Mouse (Mus musculus): ENCODE results near the gene Matk. TPM values are rescaled to one million over a fixed set of nuclear protein-coding genes. Genes with fewer than 3 reads are reported as not detected.
A peak's percentile ranks its signal among the peaks of the same experiment; 100 is the strongest.

The Matk gene
- polyA plus RNA-seq, 1 experiment from 2014 or later = 22.4 TPM

GRCm38 (mm10) chr10:81289811-81290210, 37.1 kb downstream of the Matk start:
- no peaks in the 10 kb centered on the region for H3K36me3 ChIP-seq
- no peak overlapping the region for H3K4me3 ChIP-seq
- H3K4me2 ChIP-seq (replicated peaks) = no peak overlapping the region
- WGBS = 68% methylated on average over 14 of the region's 14 CpGs
- H3K9ac ChIP-seq (replicated peaks) = no peak overlapping the region
- H3K9me3 ChIP-seq = no peaks in the 10 kb centered on the region
- ATAC-seq (replicated peaks) = no peak
- H3K27me3 ChIP-seq = peaks cover 5% of the 10 kb centered on the region
- H3K4me1 ChIP-seq = peaks cover 38% of the 10 kb centered on the region
- H3K27ac ChIP-seq (replicated peaks) = no peak overlapping the region

- Histone ChIP-seq H3K36me3 (no peaks in the 10 kb centered on the region), H3K4me3 (no peak overlapping the region), H3K4me1 (peaks cover 41% of the 10 kb centered on the region), H3K27ac (replicated peaks) (no peak overlapping the region), H3K9me3 (no peaks in the 10 kb centered on the region), H3K4me2 (replicated peaks) (no peak overlapping the region), H3K27me3 (no peaks in the 10 kb centered on the region; the same call in 1 of the 2 replicates), H3K9ac (replicated peaks) (no peak overlapping the region)
- no peak for ATAC-seq (replicated peaks)
- WGBS = 11% methylated on average over 24 of the region's 24 CpGs
Observed at GRCm38 (mm10) chr10:81290698-81291460, 38.1 kb downstream of the Matk start.

GRCm38 (mm10) chr10:81291511-81292104, 38.9 kb downstream of the Matk start, which contains the start of gene Tjp3:
TSS of gene Tjp3 (minus strand) at chr10:81291581.
- H3K27ac ChIP-seq (replicated peaks) = no peak within 1 kb of the TSS
- H3K9ac ChIP-seq (replicated peaks) = no peak within 1 kb of the TSS
- peaks cover 45% of the 10 kb centered on the region for H3K4me1 ChIP-seq
- no peaks in the 10 kb centered on the region for H3K9me3 ChIP-seq
- H3K36me3 ChIP-seq = no peaks in the 10 kb centered on the region
- no peaks in the 10 kb centered on the region; the same call in 1 of the 2 replicates for H3K27me3 ChIP-seq
- 77% methylated on average over 9 of the region's 9 CpGs for WGBS
- H3K4me2 ChIP-seq (replicated peaks) = peak within 1 kb of the TSS; percentile 74; the same call in 1 of the 2 replicates
- ATAC-seq (replicated peaks) = no peak
- peak within 1 kb of the TSS; percentile 97 for H3K4me3 ChIP-seq

- no peaks in the 10 kb centered on the region; the same call in 1 of the 2 replicates for H3K27me3 ChIP-seq
- H3K9me3 ChIP-seq = no peaks in the 10 kb centered on the region
- H3K27ac ChIP-seq (replicated peaks) = peak within 1 kb of the TSS; percentile 95
- H3K36me3 ChIP-seq = no peaks in the 10 kb centered on the region
- under 1% methylated on average over 75 of the region's 80 CpGs for WGBS
- peak within 1 kb of the TSS; percentile 95 for H3K9ac ChIP-seq (replicated peaks)
- peaks cover 47% of the 10 kb centered on the region for H3K4me1 ChIP-seq
- peak within 1 kb of the TSS; percentile 74 for H3K4me2 ChIP-seq (replicated peaks)
- H3K4me3 ChIP-seq = peak within 1 kb of the TSS; percentile 97
- peak; percentile 95 for ATAC-seq (replicated peaks)
Observed at GRCm38 (mm10) chr10:81292554-81293333, 40.0 kb downstream of the Matk start, which contains the start of gene Pip5k1c. TSS of gene Pip5k1c (plus strand) at chr10:81292963.

GRCm38 (mm10) chr10:81293334-81294030, 40.7 kb downstream of the Matk start:
- H3K27me3 ChIP-seq = no peaks in the 10 kb centered on the region; the same call in 1 of the 2 replicates
- WGBS = 3% methylated on average over 25 of the region's 25 CpGs
- H3K4me1 ChIP-seq = peaks cover 47% of the 10 kb centered on the region
- no peaks in the 10 kb centered on the region for H3K9me3 ChIP-seq
- peak overlapping the region; percentile 95 for H3K9ac ChIP-seq (replicated peaks)
- H3K4me2 ChIP-seq (replicated peaks) = peak overlapping the region; percentile 74
- peak; percentile 24 for ATAC-seq (replicated peaks)
- H3K27ac ChIP-seq (replicated peaks) = peak overlapping the region; percentile 95
- H3K36me3 ChIP-seq = no peaks in the 10 kb centered on the region
- H3K4me3 ChIP-seq = peak overlapping the region; percentile 97

- Histone ChIP-seq H3K9me3 (no peaks in the 10 kb centered on the region), H3K4me3 (peak overlapping the region; percentile 97), H3K36me3 (no peaks in the 10 kb centered on the region), H3K27me3 (no peaks in the 10 kb centered on the region; the same call in 1 of the 2 replicates), H3K4me1 (peaks cover 45% of the 10 kb centered on the region), H3K9ac (replicated peaks) (peak overlapping the region; percentile 95), H3K4me2 (replicated peaks) (peak overlapping the region; percentile 74), H3K27ac (replicated peaks) (no peak overlapping the region)
- no peak for ATAC-seq (replicated peaks)
- WGBS = 71% methylated on average over 8 of the region's 8 CpGs
Observed at GRCm38 (mm10) chr10:81294442-81294841, 41.7 kb downstream of the Matk start.

GRCm38 (mm10) chr10:81295185-81295584, 42.5 kb downstream of the Matk start:
- ATAC-seq (replicated peaks) = no peak
- WGBS = 91% methylated on average over 6 of the region's 6 CpGs
- H3K27ac ChIP-seq (replicated peaks) = no peak overlapping the region
- H3K4me1 ChIP-seq = peaks cover 44% of the 10 kb centered on the region
- no peaks in the 10 kb centered on the region for H3K36me3 ChIP-seq
- 0 out of 2 replicates have a peak overlapping the region, but pooled peaks have one; percentile 74 for H3K4me2 ChIP-seq (replicated peaks)
- H3K9ac ChIP-seq (replicated peaks) = no peak overlapping the region
- no peaks in the 10 kb centered on the region for H3K9me3 ChIP-seq
- H3K27me3 ChIP-seq = no peaks in the 10 kb centered on the region; the same call in 1 of the 2 replicates
- no peak overlapping the region for H3K4me3 ChIP-seq

GRCm38 (mm10) chr10:81297246-81297645, 44.5 kb downstream of the Matk start:
- H3K9me3 ChIP-seq = no peaks in the 10 kb centered on the region
- H3K4me3 ChIP-seq = no peak overlapping the region
- H3K27ac ChIP-seq (replicated peaks) = no peak overlapping the region
- H3K9ac ChIP-seq (replicated peaks) = no peak overlapping the region
- H3K4me1 ChIP-seq = peaks cover 36% of the 10 kb centered on the region
- ATAC-seq (replicated peaks) = no peak
- H3K27me3 ChIP-seq = no peaks in the 10 kb centered on the region
- H3K36me3 ChIP-seq = no peaks in the 10 kb centered on the region
- H3K4me2 ChIP-seq (replicated peaks) = no peak overlapping the region
- WGBS = 86% methylated on average over 6 of the region's 6 CpGs

GRCm38 (mm10) chr10:81297845-81298244, 45.1 kb downstream of the Matk start:
- no peak overlapping the region for H3K27ac ChIP-seq (replicated peaks)

GRCm38 (mm10) chr10:81298369-81299100, 45.8 kb downstream of the Matk start:
- 96% methylated on average over 17 of the region's 17 CpGs for WGBS
- ATAC-seq (replicated peaks) = no peak
- Histone ChIP-seq H3K9ac (replicated peaks) (no peak overlapping the region), H3K4me2 (replicated peaks) (no peak overlapping the region), H3K27ac (replicated peaks) (no peak overlapping the region), H3K27me3 (no peaks in the 10 kb centered on the region), H3K36me3 (no peaks in the 10 kb centered on the region), H3K4me3 (no peak overlapping the region), H3K4me1 (peaks cover 49% of the 10 kb centered on the region), H3K9me3 (no peaks in the 10 kb centered on the region)

More at GRCm38 (mm10) chr10:81297845-81298244, 45.1 kb downstream of the Matk start:
- WGBS = 88% methylated on average over 10 of the region's 10 CpGs
- Histone ChIP-seq H3K4me2 (replicated peaks) (no peak overlapping the region), H3K36me3 (no peaks in the 10 kb centered on the region), H3K4me1 (peaks cover 42% of the 10 kb centered on the region), H3K9me3 (no peaks in the 10 kb centered on the region), H3K4me3 (no peak overlapping the region), H3K9ac (replicated peaks) (no peak overlapping the region), H3K27me3 (no peaks in the 10 kb centered on the region)
- no peak for ATAC-seq (replicated peaks)

All from forebrain, embryonic 15.5 days (tissue).